In genomic region chr17:37045611-37046311, GRCm38 (mm10) we compare ENCODE assay signal across 8 mouse cellular contexts. TPM values are rescaled to one million over a fixed set of nuclear protein-coding genes. Genes with fewer than 3 reads are reported as not detected.
DNase-seq lines count a peak whose midpoint lies in the region; ATAC-seq and TF ChIP-seq lines count a peak whose summit lies in the region.

Gabbr1 (plus strand) TSS chr17:37045966.

- H3K4me1 ChIP-seq in hindbrain, embryonic 15.5 days (replicated peaks), result peaks cover 44% of the 10 kb centered on the region

- WGBS in hindbrain, embryonic 15.5 days, result under 1% methylated on average over 43 of the region's 55 CpGs

- H3K27me3 ChIP-seq in hindbrain, embryonic 15.5 days, result no peaks in the 10 kb centered on the region

- no peaks in the 10 kb centered on the region for H3K9me3 ChIP-seq in hindbrain, embryonic 15.5 days

- H3K4me2 ChIP-seq in hindbrain, embryonic 15.5 days, result peak within 1 kb of the TSS; percentile 77

- peak; percentile 79 for ATAC-seq in hindbrain, embryonic 15.5 days (ENCODE audit: low FRiP score, low read depth)
- ATAC-seq in megakaryocyte, adult 5-6 weeks (ENCODE audit: poor library complexity, severe bottlenecking), result peak; percentile 68

- H3K27ac ChIP-seq in gastrocnemius, adult 2 months, result peak within 1 kb of the TSS; percentile 86
- H3K27ac ChIP-seq in hindbrain, embryonic 15.5 days (replicated peaks), result peak within 1 kb of the TSS; percentile 95
- H3K27ac ChIP-seq in left cerebral cortex, adult 2 months, result peak within 1 kb of the TSS; percentile 97

- TF ChIP-seq CTCF in gastrocnemius, adult 2 months (IDR thresholded peaks at IDR 0.05), result no peak
- no peak for TF ChIP-seq CTCF in left cerebral cortex, adult 2 months (IDR thresholded peaks at IDR 0.05)

- peak; percentile 93 for DNase-seq in R1 (ENCODE audit: low read depth, low spot score)
- DNase-seq in cerebellum, postnatal 25 days, result peak; percentile 88 to 94
- peak; percentile 88 for DNase-seq in gastrocnemius, adult 2 months
- peak; percentile 84 to 85 for DNase-seq in left cerebral cortex, adult 2 months (ENCODE audit: extremely low spot score in 1 of 2, low spot score in 2 of 2)
- peak; percentile 89 for DNase-seq in right cerebral cortex, adult 18-20 months
- no peak for DNase-seq in urinary bladder, adult 2 months (ENCODE audit: low spot score)

- peak within 1 kb of the TSS; percentile 100 for H3K9ac ChIP-seq in hindbrain, embryonic 15.5 days

- no peaks in the 10 kb centered on the region for H3K36me3 ChIP-seq in hindbrain, embryonic 15.5 days

- intact Hi-C loops in gastrocnemius, adult 2 months (cut with DNase I), result loop anchor here (5.0 kb wide), 1 partner anchor 128 kb away; no protein-coding TSS in a partner anchor
- intact Hi-C loops in left cerebral cortex, adult 2 months (cut with DNase I), result loop anchor here (2.0 to 10.0 kb wide), 6 partner anchors 17 to 771 kb away; partner anchors contain the start of genes Trim26, Trim39, Znrd1 and Znrd1as

- peak within 1 kb of the TSS; percentile 93 for H3K4me3 ChIP-seq in gastrocnemius, adult 2 months
- H3K4me3 ChIP-seq in hindbrain, embryonic 15.5 days, result peak within 1 kb of the TSS; percentile 88
- peak within 1 kb of the TSS; percentile 83 for H3K4me3 ChIP-seq in left cerebral cortex, adult 2 months

RNA-seq across cellular contexts. Expression of gene Gabbr1, which starts in this region (rescaled TPM):
- 1 to 10 TPM; 8.5 to 9.1 TPM for total RNA-seq in gastrocnemius, adult 2 months (2021)
- polyA plus RNA-seq in hindbrain, embryonic 15.5 days (2015; fragmentation: Nextera tagmentation; extraction: Ambion mirVana), result 85.2 and 86.0 TPM in 2 replicates
- total RNA-seq in left cerebral cortex, adult 2 months (2021), result 100 to 1,000 TPM; 687 to 720 TPM
- 12.4 and 14.2 TPM in 2 replicates for total RNA-seq in megakaryocyte, adult 5-6 weeks (2015)
- total RNA-seq in megakaryocyte, adult 5-6 weeks (2017), result 5.7 and 10.5 TPM in 2 replicates
- polyA plus RNA-seq in urinary bladder, adult 2 months (2012; rRNA removed), result 72.1 and 81.4 TPM in 2 replicates

Comparison
In these comparisons a context has a peak if more than half of its experiments do, and no peak if none do; other contexts are left out.
1. RNA of gene Gabbr1 (total RNA-seq): 687 to 720 TPM in left cerebral cortex, adult 2 months; 5.7 to 14.2 TPM in megakaryocyte, adult 5-6 weeks and 8.5 to 9.1 TPM in gastrocnemius, adult 2 months; every median in the first group is over 10 times any median in the second.
2. Peak in every context shown above with its lines, with median percentiles within 50 percentile points of each other: H3K27ac ChIP-seq and H3K4me3 ChIP-seq.